Mouse (Mus musculus): ENCODE results near the gene Nek8.

The Nek8 gene

DNA sequence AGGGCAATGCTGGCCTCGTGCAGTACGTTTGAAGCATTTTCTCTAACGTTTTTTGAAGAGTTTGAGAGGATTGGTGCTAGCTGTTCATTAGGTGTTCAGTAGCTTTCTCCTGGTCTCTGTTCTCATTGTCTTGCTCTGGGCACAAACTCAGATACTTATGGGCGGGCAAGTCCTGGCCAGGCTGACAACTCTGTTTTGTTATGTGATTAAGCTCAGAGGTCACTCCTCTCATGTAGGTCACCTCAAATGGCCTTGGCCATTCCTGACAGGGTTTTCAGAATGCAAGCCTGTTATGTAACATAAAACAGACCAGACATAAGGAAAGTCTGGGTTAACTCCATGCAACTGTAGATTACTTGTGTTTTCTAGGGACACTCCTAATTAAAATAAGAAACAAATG, 38.9 kb downstream of the Nek8 start:
- DNase-seq = peak; percentile 46 to 69

DNA sequence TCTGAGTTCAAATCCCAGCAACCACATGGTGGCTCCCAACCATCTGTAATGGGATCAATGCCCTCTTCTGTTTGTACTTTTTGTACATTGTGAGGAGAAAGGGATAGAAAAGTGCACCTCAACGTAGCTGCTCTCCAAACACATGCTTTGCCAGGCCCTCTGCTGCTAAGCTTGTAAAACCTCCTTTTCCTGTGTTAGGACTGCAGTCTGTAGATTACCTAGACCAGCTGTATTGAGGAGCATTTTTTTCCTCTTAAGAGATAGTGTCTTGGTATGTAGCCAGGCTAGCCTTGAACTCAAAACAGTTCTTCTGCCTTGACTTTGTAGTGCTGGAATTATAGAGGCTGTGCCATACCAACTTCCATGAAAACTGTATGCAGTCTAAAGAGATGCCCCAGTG, 40.3 kb downstream of the Nek8 start:
- DNase-seq = no peak

DNA sequence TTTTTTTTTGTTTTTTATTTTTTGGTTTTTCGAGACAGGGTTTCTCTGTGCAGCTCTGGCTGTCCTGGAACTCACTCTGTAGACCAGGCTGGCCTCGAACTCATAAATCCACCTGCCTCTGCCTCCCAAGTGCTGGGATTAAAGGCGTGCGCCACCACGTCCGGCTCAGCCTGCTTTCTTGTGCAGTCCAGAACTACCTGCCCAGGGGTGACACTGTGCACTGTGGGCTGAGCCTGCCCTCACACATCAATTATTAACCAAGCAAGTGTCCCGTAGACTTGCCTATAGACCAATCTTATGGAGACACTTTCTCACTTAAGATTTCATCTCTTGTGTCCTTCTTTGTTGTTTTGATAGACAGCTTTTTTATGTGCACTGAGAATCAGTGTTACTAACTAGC, 41.2 kb downstream of the Nek8 start:
- peak; percentile 45 to 55 for DNase-seq

DNA sequence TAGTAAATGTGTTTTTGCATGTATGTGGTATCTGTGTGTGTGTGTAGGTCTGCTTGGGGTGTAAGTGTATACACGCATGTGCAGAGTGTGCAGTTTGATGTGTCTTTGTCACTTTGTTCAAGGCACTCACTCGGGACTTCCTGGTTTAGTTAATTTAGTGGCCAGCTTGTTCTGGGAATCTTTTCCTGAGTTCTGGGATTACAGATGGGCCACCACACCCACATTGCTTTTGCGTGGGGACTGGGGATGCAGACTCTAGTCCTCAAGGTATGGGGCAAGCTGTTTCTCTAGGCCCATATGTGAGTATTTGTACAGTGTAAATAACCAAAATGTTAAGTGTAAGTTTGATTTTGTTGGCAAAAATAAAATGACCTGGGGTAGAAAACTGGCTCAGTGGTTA, 42.1 kb downstream of the Nek8 start:
- DNase-seq = no peak

DNA sequence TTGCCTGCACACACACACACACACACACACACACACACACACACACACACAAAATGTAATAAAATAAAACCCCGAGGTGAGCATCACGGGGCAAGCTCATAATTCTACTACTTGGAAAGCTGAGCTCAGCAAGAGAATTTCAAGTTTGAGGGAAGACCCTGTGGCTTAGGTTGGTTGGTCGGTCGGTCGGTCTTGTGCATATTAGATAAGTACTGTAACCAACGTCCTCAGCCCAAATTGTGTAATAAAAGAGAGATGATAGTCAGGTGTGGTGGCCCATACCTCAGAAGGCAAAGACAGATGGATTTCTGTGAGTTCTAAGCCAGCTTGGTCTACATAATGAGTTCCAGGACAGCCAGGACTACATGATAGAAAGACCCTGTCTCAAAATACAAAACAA, 42.6 kb downstream of the Nek8 start:
- no peak for DNase-seq

DNA sequence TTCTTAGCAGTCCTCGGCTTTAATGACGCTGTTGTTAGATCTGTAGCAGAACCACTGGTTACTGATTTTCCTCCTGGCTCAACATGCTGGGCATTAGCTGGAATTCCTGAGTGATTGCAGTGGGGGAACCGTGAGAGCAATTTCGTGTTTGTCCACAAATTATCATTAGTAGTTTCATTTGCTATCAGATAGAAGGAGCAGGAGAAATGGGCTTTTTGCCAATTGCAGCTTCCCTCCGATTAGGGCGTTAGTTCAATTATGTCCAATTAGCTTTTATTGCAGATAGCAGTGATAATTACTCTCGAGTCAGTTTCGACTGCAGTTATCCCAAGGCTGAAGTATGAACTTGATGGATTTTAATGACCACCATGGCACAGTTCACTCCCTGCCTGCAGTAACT, 47.0 kb downstream of the Nek8 start:
- DNase-seq = no peak

DNA sequence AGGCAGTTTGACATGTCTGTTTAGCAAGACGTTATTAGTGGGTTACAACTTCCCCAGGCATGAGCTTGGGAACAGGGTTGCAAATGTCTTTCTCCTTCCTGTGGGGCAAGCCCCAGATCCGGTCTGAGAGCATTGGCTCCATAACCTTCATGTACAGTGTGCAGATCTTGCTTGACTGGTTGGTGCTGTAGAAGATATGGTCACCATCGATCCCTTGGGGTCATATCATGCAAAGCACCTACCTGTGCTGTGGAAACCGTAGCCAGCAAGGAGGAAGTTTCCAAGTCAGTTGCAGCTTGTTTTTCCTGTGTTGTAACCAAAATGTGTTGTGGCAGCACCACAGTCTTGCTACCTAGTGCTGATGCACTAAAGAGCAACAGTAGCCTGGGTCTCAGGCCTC, 49.7 kb downstream of the Nek8 start:
- no peak for DNase-seq

DNA sequence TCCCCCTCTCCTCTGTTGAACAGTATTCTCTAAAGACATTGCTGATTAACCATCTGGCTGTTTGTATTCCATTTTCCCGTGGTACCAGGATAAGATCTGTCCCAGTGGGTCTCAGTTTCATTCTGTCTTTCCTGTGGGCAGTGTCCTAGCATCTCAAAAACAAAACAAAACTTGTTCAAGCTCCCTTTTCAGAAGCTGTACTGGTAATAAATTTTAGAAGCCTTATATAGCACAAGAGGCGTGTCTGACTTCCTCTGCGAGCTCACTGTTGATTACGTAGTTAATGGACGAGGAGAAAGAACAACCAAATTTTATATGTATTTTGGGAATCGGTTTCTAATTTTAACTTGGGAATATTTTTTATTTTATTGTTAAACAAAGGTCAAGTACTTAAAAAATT, 50.8 kb downstream of the Nek8 start:
- peak in 1 of 2 experiments; percentile 40 for DNase-seq

DNA sequence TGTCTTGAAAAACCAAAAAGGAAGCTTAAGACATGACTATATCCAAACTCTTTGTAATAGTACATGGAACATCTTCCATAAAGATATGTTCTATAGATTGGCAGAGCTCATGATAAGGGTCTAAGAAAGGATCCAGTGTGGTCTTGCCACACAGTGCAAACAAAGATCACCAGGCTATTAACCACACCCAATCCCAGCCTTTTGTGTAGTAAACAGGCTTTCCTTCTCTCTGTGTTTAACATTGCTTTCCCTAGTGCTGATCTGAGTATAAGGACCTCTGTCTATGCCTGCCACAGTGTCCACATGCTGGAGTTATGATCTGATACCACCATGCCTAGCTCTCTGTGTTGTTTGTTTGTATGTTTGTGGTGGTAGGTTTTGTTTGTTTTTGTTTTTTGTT, 52.7 kb downstream of the Nek8 start:
- no peak for DNase-seq

DNA sequence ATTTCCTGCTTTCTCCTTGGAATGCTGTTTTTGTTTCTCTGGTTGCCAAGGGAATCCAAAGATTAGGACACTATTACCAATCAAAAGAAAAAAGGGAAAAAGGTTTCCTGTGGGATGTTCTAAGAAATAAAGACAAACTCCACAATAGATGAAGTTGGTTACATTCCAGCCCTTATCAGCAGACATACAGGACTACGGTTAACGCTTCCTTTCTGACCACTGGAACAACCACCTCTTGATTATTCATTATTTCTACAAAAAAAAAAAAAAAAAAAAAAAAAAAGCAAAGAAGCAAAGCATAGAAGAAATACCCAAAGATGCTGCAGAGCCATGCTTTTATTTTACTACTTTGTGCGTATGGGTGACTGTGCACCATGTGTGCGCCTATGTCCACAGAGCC, 53.7 kb downstream of the Nek8 start:
- no peak for DNase-seq

DNA sequence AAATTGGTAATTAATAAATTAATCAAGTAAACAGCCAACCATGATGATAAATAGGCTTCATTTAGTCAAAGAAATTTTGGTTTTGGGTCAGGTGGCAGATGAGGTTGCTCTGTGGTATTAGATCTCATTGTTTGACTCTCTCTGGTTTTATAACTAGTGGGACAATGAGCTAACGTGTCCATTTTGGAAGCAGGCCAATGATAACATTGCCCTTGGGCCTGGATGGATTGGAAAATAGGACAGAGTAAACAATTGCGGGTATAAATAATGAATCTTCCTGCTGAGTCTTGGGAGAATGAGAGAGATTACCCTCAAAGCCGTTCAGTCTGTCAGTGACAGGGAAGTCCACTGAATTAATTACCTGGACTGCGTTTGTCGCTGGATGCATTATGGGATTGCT, 55.3 kb downstream of the Nek8 start:
- peak; percentile 40 to 62 for DNase-seq

DNA sequence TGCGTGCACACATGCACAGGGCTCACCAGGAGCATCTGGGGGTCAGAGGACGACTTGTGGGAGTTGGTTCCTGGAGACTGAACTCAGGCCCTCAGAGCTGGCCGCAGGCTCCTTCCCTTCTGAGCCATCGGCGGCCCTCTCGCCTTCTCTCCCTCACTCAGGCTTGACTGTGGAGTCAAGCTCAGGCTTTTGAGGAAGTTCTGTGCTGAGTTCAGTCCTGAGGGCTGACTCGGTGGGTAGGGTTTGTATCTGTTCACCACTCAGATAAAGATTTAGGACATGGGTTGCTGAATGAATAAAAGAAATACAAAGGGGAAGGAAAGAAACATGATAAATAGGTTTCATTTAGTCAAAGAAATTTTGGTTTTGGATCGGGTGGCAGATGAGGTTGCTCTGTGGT, 56.6 kb downstream of the Nek8 start:
- DNase-seq = no peak

DNA sequence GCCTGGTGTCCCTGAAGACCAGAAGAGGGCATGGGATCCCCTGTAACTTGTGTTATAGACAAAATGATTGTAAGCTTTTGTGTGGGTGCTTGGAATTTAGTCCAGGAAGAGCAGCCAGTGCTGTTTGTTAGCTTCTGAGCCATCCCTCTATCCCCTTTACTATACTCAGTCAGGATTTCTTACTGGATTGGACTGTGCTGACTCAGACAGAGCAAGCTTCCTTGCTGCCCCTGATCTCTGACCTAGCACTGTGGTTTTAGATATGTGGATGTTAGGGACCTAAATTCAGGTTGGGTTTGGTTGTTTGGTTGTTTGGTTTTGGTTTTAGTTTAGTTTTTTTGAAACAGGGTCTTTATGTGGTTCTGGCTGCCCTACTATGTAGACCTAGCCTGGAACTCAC, 58.0 kb downstream of the Nek8 start:
- no peak for DNase-seq

DNA sequence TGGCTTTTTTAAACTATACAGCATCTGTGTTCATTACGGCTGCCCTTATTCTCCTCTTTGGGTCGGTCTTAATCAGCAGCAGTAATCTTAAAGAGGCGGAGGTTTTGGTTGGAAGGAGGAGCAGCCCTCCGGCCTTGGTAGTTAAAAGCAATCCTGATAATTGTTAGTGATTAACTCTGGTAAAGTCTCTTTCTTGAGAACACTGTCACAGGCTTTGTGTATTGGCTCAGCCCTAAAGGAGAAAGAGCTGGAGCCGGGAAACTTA, 60.4 kb downstream of the Nek8 start:
- DNase-seq = peak in 1 of 2 experiments; percentile 17

Measured in kidney, postnatal 36 days (tissue).